Mouse (Mus musculus): ENCODE measurements around the gene Nfatc2ip. TPM values are rescaled to one million over a fixed set of nuclear protein-coding genes. Genes with fewer than 3 reads are reported as not detected.

The Nfatc2ip gene
- total RNA-seq, 2 experiments from 2014 or later, result 4.5 to 5.4 TPM

Small RNA genes lying within 50 kb of the gene (microRNA-seq; reads per million reads assigned to microRNA genes)
- gene Mir7058, result not detected

Other genes with a start within 250 kb of the Nfatc2ip start
- gene Xpo6, start 196.2 kb downstream of the Nfatc2ip start, total RNA-seq (2021), result 10 to 100 TPM; 19.2 to 23.7 TPM
- gene Sbk1, start 124.1 kb downstream of the Nfatc2ip start, total RNA-seq (2021), result 10 to 100 TPM; 76.5 to 86.4 TPM
- gene Lat, start 27.2 kb downstream of the Nfatc2ip start, total RNA-seq (2021), result under 1 TPM; 0.67 to 0.91 TPM
- 10 to 100 TPM; 33.0 to 34.6 TPM for gene Spns1, start 19.3 kb downstream of the Nfatc2ip start, total RNA-seq (2021)
- gene Cd19, start 18.2 kb upstream of the Nfatc2ip start, total RNA-seq (2021), result 1 to 10 TPM in 1 of 2 experiments, under 1 TPM in 1; 0.70 to 1.4 TPM
- gene Rabep2, start 32.0 kb upstream of the Nfatc2ip start, total RNA-seq (2021), result 1 to 10 TPM; 4.6 to 4.9 TPM
- 1 to 10 TPM in 1 of 2 experiments, under 1 TPM in 1; 0.88 to 1.2 TPM for gene Atp2a1, start 66.4 kb upstream of the Nfatc2ip start, total RNA-seq (2021)
- gene Sh2b1, start 78.7 kb upstream of the Nfatc2ip start, total RNA-seq (2021), result 10 to 100 TPM; 40.2 to 43.2 TPM
- 100 to 1,000 TPM; 326 to 329 TPM for gene Tufm, start 90.6 kb upstream of the Nfatc2ip start, total RNA-seq (2021)
- 10 to 100 TPM; 37.0 to 41.7 TPM for gene Atxn2l, start 106.7 kb upstream of the Nfatc2ip start, total RNA-seq (2021)
- 100 to 1,000 TPM; 130 to 139 TPM for gene Eif3c, start 169.7 kb upstream of the Nfatc2ip start, total RNA-seq (2021)
- gene Apobr, start 188.2 kb upstream of the Nfatc2ip start, total RNA-seq (2021), result under 1 TPM; 0.28 to 0.86 TPM
- gene Cln3, start 189.1 kb upstream of the Nfatc2ip start, total RNA-seq (2021), result 10 to 100 TPM; 11.3 to 13.6 TPM
- gene Il27, start 198.2 kb upstream of the Nfatc2ip start, total RNA-seq (2021), result not detected
- 1 to 10 TPM; 7.7 to 9.4 TPM for gene Nupr1, start 234.1 kb upstream of the Nfatc2ip start, total RNA-seq (2021)